Mouse (Mus musculus): ENCODE results near the gene Atp6v1e2. TPM values are rescaled to one million over a fixed set of nuclear protein-coding genes. Genes with fewer than 3 reads are reported as not detected.

Gene Atp6v1e2
- polyA plus RNA-seq, 1 experiment: not detected

- no peaks in the 10 kb centered on the region for H3K79me2 ChIP-seq (ENCODE audit: control insufficient read depth, insufficient read depth)
- no peaks in the 10 kb centered on the region for H3K36me3 ChIP-seq (ENCODE audit: control insufficient read depth, insufficient read depth)
- no peak overlapping the region for H3K4me3 ChIP-seq (ENCODE audit: insufficient read depth, poor library complexity, severe bottlenecking)
- H3K79me3 ChIP-seq (ENCODE audit: low read depth): no peaks in the 10 kb centered on the region
- peaks cover 8% of the 10 kb centered on the region for H3K27me3 ChIP-seq (ENCODE audit: control insufficient read depth, insufficient read depth, insufficient read length)
- no peak for TF ChIP-seq USF1 (IDR thresholded peaks at IDR 0.05; ENCODE audit: low read depth)
- TF ChIP-seq MAX (IDR thresholded peaks at IDR 0.05): no peak
- TF ChIP-seq MYOG (IDR thresholded peaks at IDR 0.05; ENCODE audit: control insufficient read depth, extremely low read depth, insufficient read length): no peak
- TF ChIP-seq MYOD1 (IDR thresholded peaks at IDR 0.05; ENCODE audit: control insufficient read depth, insufficient read length, low read depth): no peak
- TF ChIP-seq FOSL1 (IDR thresholded peaks at IDR 0.05; ENCODE audit: insufficient read depth, low read length, poor library complexity, severe bottlenecking): no peak
- no peak for TF ChIP-seq CEBPB (IDR thresholded peaks at IDR 0.05; ENCODE audit: low read depth)
- no peak for TF ChIP-seq CTCF (IDR thresholded peaks at IDR 0.05; ENCODE audit: control insufficient read depth, insufficient read depth, insufficient read length)
- H3ac ChIP-seq (ENCODE audit: control insufficient read depth, insufficient read length, low read depth): no peak overlapping the region
Measured at GRCm38 (mm10) chr17:86926836-86927235, 20.9 kb downstream of the Atp6v1e2 start.

- H3K27me3 ChIP-seq (ENCODE audit: control insufficient read depth, insufficient read depth, insufficient read length): peaks cover 8% of the 10 kb centered on the region
- H3K79me2 ChIP-seq (ENCODE audit: control insufficient read depth, insufficient read depth): no peaks in the 10 kb centered on the region
- H3K79me3 ChIP-seq (ENCODE audit: low read depth): no peaks in the 10 kb centered on the region
- TF ChIP-seq CEBPB (IDR thresholded peaks at IDR 0.05; ENCODE audit: low read depth) (no peak), MYOG (IDR thresholded peaks at IDR 0.05; ENCODE audit: control insufficient read depth, extremely low read depth, insufficient read length) (no peak), USF1 (IDR thresholded peaks at IDR 0.05; ENCODE audit: low read depth) (no peak), CTCF (IDR thresholded peaks at IDR 0.05; ENCODE audit: control insufficient read depth, insufficient read depth, insufficient read length) (no peak), MYOD1 (IDR thresholded peaks at IDR 0.05; ENCODE audit: control insufficient read depth, insufficient read length, low read depth) (no peak), FOSL1 (IDR thresholded peaks at IDR 0.05; ENCODE audit: insufficient read depth, low read length, poor library complexity, severe bottlenecking) (no peak), MAX (IDR thresholded peaks at IDR 0.05) (no peak)
- no peak overlapping the region for H3ac ChIP-seq (ENCODE audit: control insufficient read depth, insufficient read length, low read depth)
- no peaks in the 10 kb centered on the region for H3K36me3 ChIP-seq (ENCODE audit: control insufficient read depth, insufficient read depth)
- no peak overlapping the region for H3K4me3 ChIP-seq (ENCODE audit: insufficient read depth, poor library complexity, severe bottlenecking)
Measured at GRCm38 (mm10) chr17:86924679-86925078, 23.0 kb downstream of the Atp6v1e2 start.

GRCm38 (mm10) chr17:86919729-86920128, 28.0 kb downstream of the Atp6v1e2 start:
- Histone ChIP-seq H3K79me3 (ENCODE audit: low read depth) (no peaks in the 10 kb centered on the region), H3K4me3 (ENCODE audit: insufficient read depth, poor library complexity, severe bottlenecking) (no peak overlapping the region), H3ac (ENCODE audit: control insufficient read depth, insufficient read length, low read depth) (no peak overlapping the region), H3K36me3 (ENCODE audit: control insufficient read depth, insufficient read depth) (no peaks in the 10 kb centered on the region), H3K27me3 (ENCODE audit: control insufficient read depth, insufficient read depth, insufficient read length) (peaks cover 4% of the 10 kb centered on the region), H3K79me2 (ENCODE audit: control insufficient read depth, insufficient read depth) (no peaks in the 10 kb centered on the region)
- no peak for TF ChIP-seq MYOG (IDR thresholded peaks at IDR 0.05; ENCODE audit: control insufficient read depth, extremely low read depth, insufficient read length)
- TF ChIP-seq MYOD1 (IDR thresholded peaks at IDR 0.05; ENCODE audit: control insufficient read depth, insufficient read length, low read depth): no peak
- no peak for TF ChIP-seq MAX (IDR thresholded peaks at IDR 0.05)
- TF ChIP-seq FOSL1 (IDR thresholded peaks at IDR 0.05; ENCODE audit: insufficient read depth, low read length, poor library complexity, severe bottlenecking): no peak
- no peak for TF ChIP-seq CTCF (IDR thresholded peaks at IDR 0.05; ENCODE audit: control insufficient read depth, insufficient read depth, insufficient read length)
- no peak for TF ChIP-seq CEBPB (IDR thresholded peaks at IDR 0.05; ENCODE audit: low read depth)
- no peak for TF ChIP-seq USF1 (IDR thresholded peaks at IDR 0.05; ENCODE audit: low read depth)

- Histone ChIP-seq H3K79me3 (ENCODE audit: low read depth) (no peaks in the 10 kb centered on the region), H3K36me3 (ENCODE audit: control insufficient read depth, insufficient read depth) (no peaks in the 10 kb centered on the region), H3ac (ENCODE audit: control insufficient read depth, insufficient read length, low read depth) (no peak overlapping the region), H3K4me3 (ENCODE audit: insufficient read depth, poor library complexity, severe bottlenecking) (no peak overlapping the region), H3K79me2 (ENCODE audit: control insufficient read depth, insufficient read depth) (no peaks in the 10 kb centered on the region), H3K27me3 (ENCODE audit: control insufficient read depth, insufficient read depth, insufficient read length) (peaks cover 4% of the 10 kb centered on the region)
- TF ChIP-seq CEBPB (IDR thresholded peaks at IDR 0.05; ENCODE audit: low read depth) (no peak), MAX (IDR thresholded peaks at IDR 0.05) (no peak), FOSL1 (IDR thresholded peaks at IDR 0.05; ENCODE audit: insufficient read depth, low read length, poor library complexity, severe bottlenecking) (no peak), MYOD1 (IDR thresholded peaks at IDR 0.05; ENCODE audit: control insufficient read depth, insufficient read length, low read depth) (no peak), CTCF (IDR thresholded peaks at IDR 0.05; ENCODE audit: control insufficient read depth, insufficient read depth, insufficient read length) (peak; percentile 13), MYOG (IDR thresholded peaks at IDR 0.05; ENCODE audit: control insufficient read depth, extremely low read depth, insufficient read length) (no peak), USF1 (IDR thresholded peaks at IDR 0.05; ENCODE audit: low read depth) (peak; percentile 11)
Measured at GRCm38 (mm10) chr17:86918786-86919185, 28.9 kb downstream of the Atp6v1e2 start.

- Histone ChIP-seq H3K79me2 (ENCODE audit: control insufficient read depth, insufficient read depth) (no peaks in the 10 kb centered on the region), H3K79me3 (ENCODE audit: low read depth) (no peaks in the 10 kb centered on the region), H3K36me3 (ENCODE audit: control insufficient read depth, insufficient read depth) (no peaks in the 10 kb centered on the region), H3ac (ENCODE audit: control insufficient read depth, insufficient read length, low read depth) (no peak within 1 kb of the TSS), H3K4me3 (ENCODE audit: insufficient read depth, poor library complexity, severe bottlenecking) (no peak within 1 kb of the TSS), H3K27me3 (ENCODE audit: control insufficient read depth, insufficient read depth, insufficient read length) (no peaks in the 10 kb centered on the region)
- TF ChIP-seq CTCF (IDR thresholded peaks at IDR 0.05; ENCODE audit: control insufficient read depth, insufficient read depth, insufficient read length) (no peak), MYOG (IDR thresholded peaks at IDR 0.05; ENCODE audit: control insufficient read depth, extremely low read depth, insufficient read length) (no peak), MYOD1 (IDR thresholded peaks at IDR 0.05; ENCODE audit: control insufficient read depth, insufficient read length, low read depth) (no peak), FOSL1 (IDR thresholded peaks at IDR 0.05; ENCODE audit: insufficient read depth, low read length, poor library complexity, severe bottlenecking) (no peak), CEBPB (IDR thresholded peaks at IDR 0.05; ENCODE audit: low read depth) (no peak), MAX (IDR thresholded peaks at IDR 0.05) (no peak), USF1 (IDR thresholded peaks at IDR 0.05; ENCODE audit: low read depth) (no peak)
Measured at GRCm38 (mm10) chr17:86917048-86917447, 30.6 kb downstream of the Atp6v1e2 start, which contains the start of gene Tmem247. TSS of gene Tmem247 (plus strand) at chr17:86917348.
